Mouse (Mus musculus) MEL (cell line): ENCODE data around the gene Rae1. TPM values are rescaled to one million over a fixed set of nuclear protein-coding genes. Genes with fewer than 3 reads are reported as not detected.

Experiments
- DNase-seq: peaks from one replicate; pipeline ENCODE4 v3.0.0; 2011; ENCODE audit warnings: low read depth, low spot score
- H3K27ac ChIP-seq: 2 replicates; pipeline ENCODE4 v1.5.1; 2012; ENCODE audit warnings: low read depth, mild to moderate bottlenecking, control low read depth, low read length, moderate library complexity; ENCODE audit not compliant: control insufficient read depth
- H3K27me3 ChIP-seq, 2 experiments: fragments of 150-350 bp in 1 of 2; sonication (generic) in 1 of 2; 2 replicates each; pipeline ENCODE4 v1.6.1; 2012; ENCODE audit warnings: low read length in 2 of 2, mild to moderate bottlenecking in 2 of 2, improper control_type of control experiment in 1 of 2, moderate library complexity in 1 of 2; ENCODE audit not compliant: insufficient read depth in 2 of 2, control insufficient read depth in 1 of 2
- H3K36me3 ChIP-seq, 2 experiments: 2 replicates each; pipeline ENCODE4 v1.6.1; 2012 to 2014; ENCODE audit warnings: low read length in 2 of 2, improper control_type of control experiment in 1 of 2, inconsistent platforms in 1 of 2, mild to moderate bottlenecking in 1 of 2; ENCODE audit not compliant: insufficient read depth in 2 of 2, control insufficient read depth in 1 of 2
- H3K4me1 ChIP-seq, 2 experiments: fragments of 150-350 bp in 1 of 2; sonication (generic) in 1 of 2; 2 replicates each; pipeline ENCODE4 v1.6.1; 2012; ENCODE audit warnings: low read length in 2 of 2, improper control_type of control experiment in 1 of 2, mild to moderate bottlenecking in 1 of 2; ENCODE audit not compliant: insufficient read depth in 2 of 2, control insufficient read depth in 1 of 2
- H3K4me3 ChIP-seq, 2 experiments: fragments of 150-350 bp in 1 of 2; sonication (generic) in 1 of 2; 2 replicates each; pipeline ENCODE4 v1.5.1; 2012; ENCODE audit warnings: low read depth in 2 of 2, low read length in 2 of 2, mild to moderate bottlenecking in 2 of 2, moderate library complexity in 2 of 2, control low read depth in 1 of 2, improper control_type of control experiment in 1 of 2; ENCODE audit not compliant: control insufficient read depth in 1 of 2, insufficient read depth in 1 of 2
- H3K79me2 ChIP-seq: 2 replicates; pipeline ENCODE4 v1.6.1; 2012; ENCODE audit warnings: mild to moderate bottlenecking, low read length, moderate library complexity; ENCODE audit not compliant: control insufficient read depth, poor library complexity, insufficient read depth
- H3K9ac ChIP-seq: 2 replicates; pipeline ENCODE4 v1.6.1; 2012; ENCODE audit warnings: low read depth, mild to moderate bottlenecking, control low read depth, low read length, moderate library complexity; ENCODE audit not compliant: control insufficient read depth, poor library complexity, severe bottlenecking
- H3K9me3 ChIP-seq: fragments of 150-350 bp; sonication (generic); replicated peaks from 2 replicates; pipeline ENCODE4 v1.6.1; 2012; ENCODE audit warnings: mild to moderate bottlenecking, low read length, improper control_type of control experiment, moderate library complexity; ENCODE audit not compliant: insufficient read depth
- BHLHE40 ChIP-seq: IDR thresholded peaks from 2 replicates; pipeline ENCODE4 v1.6.1; 2012; ENCODE audit warnings: low read depth, mild to moderate bottlenecking, inconsistent platforms, low read length, improper control_type of control experiment, borderline replicate concordance
- CTCF ChIP-seq, 3 experiments: IDR thresholded peaks in 2 of 3; conservative IDR thresholded peaks in 1 of 3; 2 replicates each; pipeline ENCODE4 v1.5.1; 2011 to 2012; ENCODE audit warnings: low read length in 3 of 3, low read depth in 2 of 3, mild to moderate bottlenecking in 2 of 3, improper control_type of control experiment in 1 of 3, inconsistent platforms in 1 of 3, mixed read lengths in 1 of 3, moderate library complexity in 1 of 3; ENCODE audit not compliant: control insufficient read depth in 1 of 3, insufficient read depth in 1 of 3, poor library complexity in 1 of 3, severe bottlenecking in 1 of 3
- ELF1 ChIP-seq: IDR thresholded peaks from 2 replicates; pipeline ENCODE4 v1.6.1; 2014; ENCODE audit warnings: low read depth, mild to moderate bottlenecking, inconsistent platforms, low read length, improper control_type of control experiment, moderate library complexity
- ETS1 ChIP-seq: IDR thresholded peaks from 2 replicates; pipeline ENCODE4 v1.6.1; 2012; ENCODE audit warnings: low read depth, mild to moderate bottlenecking, inconsistent platforms, low read length, improper control_type of control experiment, moderate library complexity
- GABPA ChIP-seq: IDR thresholded peaks from 2 replicates; pipeline ENCODE4 v1.6.1; 2012; ENCODE audit warnings: low read depth, mild to moderate bottlenecking, inconsistent platforms, low read length, improper control_type of control experiment, moderate library complexity
- HCFC1 ChIP-seq: IDR thresholded peaks from 2 replicates; pipeline ENCODE4 v1.6.1; 2012; ENCODE audit warnings: low read depth, mild to moderate bottlenecking, inconsistent platforms, low read length, improper control_type of control experiment, moderate library complexity
- MAX ChIP-seq: IDR thresholded peaks from 2 replicates; pipeline ENCODE4 v1.6.1; 2011; ENCODE audit warnings: low read length, improper control_type of control experiment
- MAZ ChIP-seq: IDR thresholded peaks from 2 replicates; pipeline ENCODE4 v1.6.1; 2012; ENCODE audit warnings: low read depth, mild to moderate bottlenecking, inconsistent platforms, low read length, improper control_type of control experiment
- MXI1 ChIP-seq: IDR thresholded peaks from 2 replicates; pipeline ENCODE4 v1.6.1; 2011; ENCODE audit warnings: mild to moderate bottlenecking, low read depth, low read length, improper control_type of control experiment
- MYC ChIP-seq: IDR thresholded peaks from 2 replicates; pipeline ENCODE4 v1.6.1; 2011; ENCODE audit warnings: low read depth, mild to moderate bottlenecking, low read length, improper control_type of control experiment, moderate library complexity
- NELFE ChIP-seq: IDR thresholded peaks from 2 replicates; pipeline ENCODE4 v1.6.1; 2011; ENCODE audit warnings: low read depth, low read length, improper control_type of control experiment
- POLR2AphosphoS2 ChIP-seq: IDR thresholded peaks from 2 replicates; pipeline ENCODE4 v1.6.1; 2011; ENCODE audit warnings: low read length, improper control_type of control experiment
- POLR2AphosphoS5 ChIP-seq: IDR thresholded peaks from 2 replicates; pipeline ENCODE4 v1.6.1; 2012; ENCODE audit warnings: low read depth, borderline replicate concordance, mild to moderate bottlenecking, inconsistent platforms, low read length, moderate library complexity, mixed read lengths
- SIN3A ChIP-seq: IDR thresholded peaks from 2 replicates; pipeline ENCODE4 v1.6.1; 2012; ENCODE audit warnings: low read length, improper control_type of control experiment, inconsistent platforms
- TBP ChIP-seq: IDR thresholded peaks from 2 replicates; pipeline ENCODE4 v1.8.0; 2011; ENCODE audit warnings: low read depth, low read length, improper control_type of control experiment
- UBTF ChIP-seq: IDR thresholded peaks from 2 replicates; pipeline ENCODE4 v1.6.1; 2012; ENCODE audit warnings: low read depth, mild to moderate bottlenecking, inconsistent platforms, low read length, improper control_type of control experiment, moderate library complexity, borderline replicate concordance; ENCODE audit not compliant: insufficient read depth
- USF1 ChIP-seq: IDR thresholded peaks from 2 replicates; pipeline ENCODE4 v1.6.1; 2014; ENCODE audit warnings: low read depth, mild to moderate bottlenecking, inconsistent platforms, low read length, improper control_type of control experiment, moderate library complexity
- ZC3H11A ChIP-seq: IDR thresholded peaks from 2 replicates; pipeline ENCODE4 v1.6.1; 2012; ENCODE audit warnings: low read depth, mild to moderate bottlenecking, inconsistent platforms, low read length, improper control_type of control experiment
- ZNF384 ChIP-seq: IDR thresholded peaks from 2 replicates; pipeline ENCODE4 v1.6.1; 2012; ENCODE audit warnings: low read depth, mild to moderate bottlenecking, inconsistent platforms, low read length, improper control_type of control experiment
- polyA plus RNA-seq, 2 experiments: library from polyadenylated mRNA; stranded (reverse) in 1 of 2; unstranded in 1 of 2; fragments of >175 nt in 1 of 2; fragments of >200 nt in 1 of 2; gene quantifications; 2 replicates each; pipeline versions ENCODE4 v1.2.1 to v1.2.4; 2012; ENCODE audit warnings: low replicate concordance in 2 of 2, low read depth in 1 of 2; ENCODE audit not compliant: insufficient read length in 2 of 2, insufficient read depth in 1 of 2, missing spikeins in 1 of 2
- total RNA-seq: library from RNA; depleted of rRNA; stranded (reverse); fragments of 300-350 nt; gene quantifications from 2 replicates; pipeline ENCODE4 v1.2.3, GENCODE M21; 2012

Rae1 gene
- total and polyA plus RNA-seq, 3 experiments: 156 to 172 TPM; not detected in 1

- no peaks in the 10 kb centered on the region for H3K9me3 ChIP-seq
- H3K79me2 ChIP-seq: peaks cover 27% of the 10 kb centered on the region
- H3K27ac ChIP-seq: no peak overlapping the region
- H3K9ac ChIP-seq: no peak overlapping the region
- no peak for TF ChIP-seq SIN3A
- DNase-seq: no peak
- H3K4me1 ChIP-seq: peaks cover 0 to 8% of the 10 kb centered on the region in 2 experiments; a peak in 2 of 4 replicates
- peaks cover 0 to 2% of the 10 kb centered on the region in 2 experiments; a peak in 1 of 4 replicates for H3K27me3 ChIP-seq
- H3K36me3 ChIP-seq: peaks cover 0 to 2% of the 10 kb centered on the region in 2 experiments; a peak in 1 of 4 replicates
- no peak overlapping the region for H3K4me3 ChIP-seq
Observed at GRCm38 (mm10) chr2:172998478-172998877, 1.4 kb upstream of the Rae1 start.

- peaks cover 0 to 2% of the 10 kb centered on the region in 2 experiments; a peak in 1 of 4 replicates for H3K36me3 ChIP-seq
- H3K79me2 ChIP-seq: peaks cover 27% of the 10 kb centered on the region
- H3K27me3 ChIP-seq: no peaks in the 10 kb centered on the region; a peak in 1 of 4 replicates
- TF ChIP-seq MAZ (peak; percentile 58; the same call in 1 of the 2 replicates), POLR2AphosphoS2 (no peak; the same call in 1 of the 2 replicates), MXI1 (peak; percentile 84; the same call in 1 of the 2 replicates), BHLHE40 (0 out of 2 replicates have a peak, but pooled peaks have one; percentile 8), NELFE (no peak), UBTF (0 out of 2 replicates have a peak, but pooled peaks have one; percentile 64), SIN3A (peak; percentile 22; the same call in 1 of the 2 replicates), USF1 (0 out of 2 replicates have a peak, but pooled peaks have one; percentile 36), GABPA (no peak), ZC3H11A (no peak), ETS1 (0 out of 2 replicates have a peak, but pooled peaks have one; percentile 14), MAX (peak; percentile 83)
- peaks cover 0 to 8% of the 10 kb centered on the region in 2 experiments; a peak in 2 of 4 replicates for H3K4me1 ChIP-seq
- H3K4me3 ChIP-seq: peak overlapping the region; percentile 42 to 99
- peak; percentile 77 for DNase-seq
- no peaks in the 10 kb centered on the region for H3K9me3 ChIP-seq
- peak overlapping the region; percentile 39 for H3K27ac ChIP-seq
- H3K9ac ChIP-seq: peak overlapping the region; percentile 84
Observed at GRCm38 (mm10) chr2:173000285-173000652, 352 bp downstream of the Rae1 start.

DNA sequence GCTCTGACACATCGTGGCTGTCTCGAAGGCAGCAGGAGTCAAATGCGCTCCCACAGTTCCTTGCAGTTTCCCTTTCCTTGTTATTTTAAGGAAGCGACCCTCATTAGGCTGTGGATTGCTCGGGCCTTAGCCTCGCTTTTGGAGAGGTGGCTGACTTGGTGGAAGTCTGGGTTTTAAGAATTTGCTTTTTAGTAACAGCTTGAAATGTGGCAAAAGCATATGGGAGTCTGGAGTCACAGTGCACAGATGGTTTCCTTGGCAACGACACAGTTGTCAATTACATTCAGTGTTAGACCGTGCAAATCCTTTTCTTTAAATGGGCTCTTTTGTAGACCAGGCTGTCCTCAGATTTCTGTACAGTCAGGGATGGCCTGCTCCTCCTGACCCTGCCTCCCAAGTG, 1.0 kb downstream of the Rae1 start:
- Histone ChIP-seq H3K27ac (no peak overlapping the region), H3K9me3 (no peaks in the 10 kb centered on the region), H3K79me2 (peaks cover 27% of the 10 kb centered on the region), H3K4me1 (peaks cover 0 to 8% of the 10 kb centered on the region in 2 experiments; a peak in 2 of 4 replicates), H3K36me3 (peaks cover 2% of the 10 kb centered on the region in 2 experiments; a peak in 3 of 4 replicates), H3K4me3 (peak overlapping the region; percentile 42 to 99), H3K9ac (peak overlapping the region; percentile 84), H3K27me3 (no peaks in the 10 kb centered on the region)
- peak; percentile 53 for DNase-seq
- no peak for TF ChIP-seq CTCF (IDR thresholded peaks at IDR 0.05 in 2 of 3, conservative IDR thresholded peaks at IDR 0.05 in 1 of 3; ENCODE audit: control insufficient read depth in 1 of 3, insufficient read depth in 1 of 3, low read depth in 2 of 3, low read length in 3 of 3, poor library complexity in 1 of 3, severe bottlenecking in 1 of 3)
- no peak for TF ChIP-seq MYC
- TF ChIP-seq ZC3H11A: no peak
- no peak for TF ChIP-seq ELF1
- no peak for TF ChIP-seq TBP
- TF ChIP-seq POLR2AphosphoS5: no peak
- TF ChIP-seq GABPA: no peak
- no peak for TF ChIP-seq MAX
- no peak for TF ChIP-seq BHLHE40
- no peak for TF ChIP-seq ZNF384
- no peak for TF ChIP-seq HCFC1
- TF ChIP-seq UBTF: no peak
